Mouse (Mus musculus) lung, postnatal 0 days (tissue): Measurements from ENCODE around the gene Entpd8.

ENCODE experiments used
- CTCF ChIP-seq: IDR thresholded peaks from 2 replicates; pipeline ENCODE4 v1.5.1; 2016; ENCODE audit warnings: antibody characterized with exemption, mild to moderate bottlenecking
- EP300 ChIP-seq: IDR thresholded peaks from 2 replicates; pipeline ENCODE4 v1.6.1; 2016; ENCODE audit warnings: antibody characterized with exemption, mild to moderate bottlenecking, control low read depth

DNA sequence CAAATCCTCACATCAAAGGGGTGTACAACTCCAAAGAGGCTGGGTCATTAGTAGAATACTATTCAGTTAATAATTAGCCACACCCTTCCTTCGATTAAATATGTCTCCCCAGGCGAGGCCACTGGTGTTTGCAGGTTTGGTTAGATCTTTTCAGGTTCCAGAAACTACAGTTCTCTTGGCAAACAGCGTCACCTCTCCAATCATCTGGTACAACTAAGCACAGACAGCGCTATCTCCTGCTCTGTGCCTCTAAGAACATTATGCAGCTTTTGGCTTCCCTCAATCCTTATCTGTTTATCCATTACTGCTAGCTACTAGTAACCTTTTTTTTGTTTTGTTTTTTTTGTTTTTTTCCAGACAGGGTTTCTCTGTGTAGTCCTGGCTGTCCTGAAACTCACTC, 10.6 kb upstream of the Entpd8 start:
- TF ChIP-seq CTCF (no peak), EP300 (no peak)
